Mouse (Mus musculus) ES-Bruce4 (cell line): Measurements from ENCODE around the gene Orm2.

Experiments
- CTCF ChIP-seq: IDR thresholded peaks from one replicate; pipeline ENCODE4 v1.8.1; 2011; ENCODE audit warnings: low read depth, low read length
- EP300 ChIP-seq: IDR thresholded peaks from 2 replicates; pipeline ENCODE4 v1.6.1; 2011; ENCODE audit warnings: low read depth, low read length; ENCODE audit not compliant: insufficient read depth
- POLR2A ChIP-seq: IDR thresholded peaks from one replicate; pipeline ENCODE4 v1.8.1; 2011; ENCODE audit warnings: low read length; ENCODE audit not compliant: insufficient read depth

- no peak for TF ChIP-seq POLR2A
- TF ChIP-seq CTCF: no peak
- TF ChIP-seq EP300: no peak
Observed at GRCm38 (mm10) chr4:63385253-63385652, 23.0 kb downstream of the Orm2 start.
